Mouse (Mus musculus): Measurements from ENCODE around the gene Cltc. TPM values are rescaled to one million over a fixed set of nuclear protein-coding genes. Genes with fewer than 3 reads are reported as not detected.

The Cltc gene
- total RNA-seq, 2 experiments from 2014 or later: 139 to 149 TPM

- peak; percentile 58 to 64 for DNase-seq
- intact Hi-C loops (cut with DNase I): loop anchor here (1.0 to 10.0 kb wide), 2 partner anchors 85 to 361 kb away; no protein-coding TSS in a partner anchor
Measured at GRCm38 (mm10) chr11:86653446-86653845, 103.9 kb downstream of the Cltc start.

- intact Hi-C loops (cut with DNase I): loop anchor here (10.0 kb wide), 1 partner anchor 362 kb away; no protein-coding TSS in a partner anchor
- no peak for DNase-seq
Measured at GRCm38 (mm10) chr11:86652578-86652979, 104.8 kb downstream of the Cltc start.

GRCm38 (mm10) chr11:86650676-86651075 lies 106.7 kb downstream of the Cltc start:
- intact Hi-C loops (cut with DNase I): loop anchor here (10.0 kb wide), 1 partner anchor 364 kb away; no protein-coding TSS in a partner anchor
- no peak for DNase-seq

- no peak for DNase-seq
- intact Hi-C loops (cut with DNase I): no loop called here
Measured at GRCm38 (mm10) chr11:86649542-86649941, 107.8 kb downstream of the Cltc start.

- intact Hi-C loops (cut with DNase I): no loop called here
Measured at GRCm38 (mm10) chr11:86647706-86648447, 109.5 kb downstream of the Cltc start.

GRCm38 (mm10) chr11:86646885-86647459 lies 110.4 kb downstream of the Cltc start:
- intact Hi-C loops (cut with DNase I): no loop called here

More at GRCm38 (mm10) chr11:86647706-86648447, 109.5 kb downstream of the Cltc start:
- no peak for DNase-seq

GRCm38 (mm10) chr11:86646136-86646834 lies 111.1 kb downstream of the Cltc start:
- DNase-seq: no peak
- intact Hi-C loops (cut with DNase I): no loop called here

More at GRCm38 (mm10) chr11:86646885-86647459, 110.4 kb downstream of the Cltc start:
- no peak for DNase-seq

- intact Hi-C loops (cut with DNase I): no loop called here
- no peak for DNase-seq
Measured at GRCm38 (mm10) chr11:86644553-86644952, 112.8 kb downstream of the Cltc start.

Other genes starting within 250 kb of the Cltc start
- gene Rps6kb1, start 212.8 kb downstream of the Cltc start, total RNA-seq (2021): 10 to 100 TPM; 19.3 to 23.2 TPM
- 1 to 10 TPM; 6.2 to 6.7 TPM for gene Tubd1, start 212.6 kb downstream of the Cltc start, total RNA-seq (2021)
- 10 to 100 TPM; 49.4 to 69.0 TPM for gene Vmp1, start 73.7 kb downstream of the Cltc start, total RNA-seq (2021)
- 1 to 10 TPM; 6.2 to 7.3 TPM for gene Ptrh2, start 73.6 kb downstream of the Cltc start, total RNA-seq (2021)
- 10 to 100 TPM; 18.7 to 18.9 TPM for gene Dhx40, start 50.2 kb upstream of the Cltc start, total RNA-seq (2021)
- gene Ypel2, start 236.1 kb upstream of the Cltc start, total RNA-seq (2021): 10 to 100 TPM; 11.1 to 31.6 TPM

Data from heart, postnatal 36 days (tissue).